Mouse (Mus musculus): ENCODE results near the gene Nup210l. TPM values are rescaled to one million over a fixed set of nuclear protein-coding genes. Genes with fewer than 3 reads are reported as not detected.

The Nup210l gene
- total RNA-seq (2021), result under 1 TPM; 0.63 to 0.66 TPM
- polyA plus RNA-seq (2012; rRNA removed), result 0.26 TPM in 2 replicates
- long read RNA-seq, partial matches to known transcripts, result 0 of 1 reads
- long read RNA-seq, other reads (novel, unspliced or antisense), result 1 of 1 reads

DNA sequence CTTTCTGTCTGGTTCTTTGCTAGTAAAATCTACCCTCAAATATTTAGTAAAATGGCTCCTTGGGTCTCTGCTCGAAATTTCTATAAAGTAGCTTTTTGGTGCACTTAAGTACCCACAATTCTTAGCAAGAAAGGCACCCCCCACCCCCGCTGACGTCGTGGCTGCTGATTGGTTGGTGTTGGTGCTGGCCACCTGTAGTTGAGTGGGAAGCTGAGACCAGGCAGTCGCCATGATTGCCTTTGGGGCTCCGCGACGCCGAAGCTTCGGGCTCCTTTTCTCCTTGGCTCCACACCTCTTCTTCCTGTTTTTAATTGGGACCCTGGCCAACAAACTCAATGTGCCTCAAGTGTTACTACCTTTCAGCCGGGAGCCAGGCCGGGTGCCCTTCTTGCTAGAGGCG, at the start of gene Nup210l:
Gene Nup210l (plus strand): TSS at position 195 of the 400 bp plus-strand sequence.
- no peak for DNase-seq

DNA sequence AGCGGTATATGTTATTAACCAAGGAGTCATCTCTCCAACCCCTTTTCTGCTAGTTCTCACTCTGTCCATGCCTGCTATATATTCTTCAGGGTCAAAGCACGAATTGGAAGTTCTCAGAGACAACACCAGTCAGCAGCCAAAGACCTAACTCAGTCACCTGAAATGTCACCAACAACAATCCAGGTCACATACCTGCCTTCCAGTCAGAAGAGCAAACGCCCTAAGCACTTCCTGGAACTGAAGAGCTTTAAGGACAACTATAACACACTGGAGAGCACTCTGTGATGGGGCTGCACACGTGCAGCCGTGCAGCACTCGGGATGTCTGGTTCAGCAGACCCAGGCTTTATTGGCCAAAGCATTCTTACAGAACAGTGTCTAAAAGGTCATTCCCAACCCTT, 42.4 kb upstream of the Nup210l start:
- DNase-seq, result no peak

DNA sequence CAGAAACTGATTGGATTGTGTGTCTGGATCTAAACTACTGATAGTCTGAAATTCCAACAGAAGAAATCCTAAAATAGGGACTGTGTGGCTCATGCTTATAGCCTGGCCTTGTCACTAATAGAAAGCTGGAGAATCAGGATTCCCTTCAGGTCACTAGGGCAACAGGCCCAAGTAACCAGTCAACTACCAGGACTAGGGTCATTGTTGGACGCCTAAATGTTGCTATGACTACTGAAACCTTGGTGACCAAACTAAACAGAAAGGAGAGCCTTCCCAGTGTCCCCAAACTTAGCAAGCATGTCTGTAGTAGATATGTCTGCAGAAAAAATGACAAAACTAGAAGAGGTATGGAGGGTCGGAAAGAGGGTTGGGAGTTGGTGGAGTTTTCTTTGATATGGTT, 41.4 kb upstream of the Nup210l start:
- DNase-seq, result no peak

DNA sequence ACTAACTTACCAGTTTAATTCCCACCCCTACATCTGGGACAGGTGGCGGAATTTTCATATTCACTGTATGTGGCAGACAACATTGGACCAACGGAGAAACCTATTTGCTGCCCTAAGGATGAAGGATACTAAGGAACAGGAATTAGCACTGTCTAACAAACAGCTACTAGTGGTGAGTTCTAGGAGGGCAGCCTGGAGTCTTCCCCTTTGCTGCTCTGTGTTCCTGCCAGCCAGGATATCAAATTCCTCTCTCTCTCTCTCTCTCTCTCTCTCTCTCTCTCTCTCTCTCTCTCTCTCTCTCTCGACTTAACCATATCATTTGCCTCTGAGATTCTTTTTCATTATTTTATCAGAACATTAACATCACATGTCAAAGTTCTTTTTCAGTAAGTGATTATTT, 39.5 kb upstream of the Nup210l start:
- no peak for DNase-seq

DNA sequence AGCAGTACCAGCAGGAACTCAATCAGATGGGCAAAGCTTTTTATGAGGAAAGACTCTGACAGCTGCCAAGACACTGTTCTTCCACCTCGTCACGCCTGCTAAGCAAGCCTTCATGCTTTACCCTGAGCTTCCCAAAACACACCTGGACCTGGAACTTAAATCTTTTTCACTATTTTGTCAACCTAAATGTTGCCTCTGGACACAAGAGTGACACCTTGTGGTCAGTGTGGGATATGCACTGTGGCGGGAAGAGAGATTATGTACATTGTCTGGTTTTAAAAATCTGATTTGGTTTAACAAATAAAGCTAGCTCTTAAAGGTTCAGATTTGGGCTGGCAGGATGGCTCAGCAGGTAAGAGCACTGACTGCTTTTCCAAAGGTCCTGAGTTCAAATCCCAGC, 38.4 kb upstream of the Nup210l start:
- DNase-seq, result no peak

DNA sequence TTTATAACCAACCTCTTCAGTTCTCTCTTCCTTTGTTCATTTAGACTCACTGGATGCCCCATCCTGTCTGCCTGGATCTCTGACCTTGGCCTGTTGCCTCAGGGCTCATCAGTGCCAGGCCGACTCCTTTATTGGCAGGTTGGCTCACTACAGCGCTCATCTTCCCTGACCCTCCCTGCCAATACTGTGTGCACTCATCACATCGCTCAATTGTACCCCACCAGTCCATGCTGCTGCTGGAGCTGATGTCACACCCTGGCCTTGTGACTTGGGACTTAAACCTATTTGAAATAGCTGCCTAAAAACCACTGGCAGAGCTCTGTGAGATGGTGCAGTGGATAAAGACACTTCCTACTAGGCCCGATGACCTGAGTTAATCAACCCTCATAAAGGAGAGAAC, 36.1 kb upstream of the Nup210l start:
- DNase-seq, result peak; percentile 71

DNA sequence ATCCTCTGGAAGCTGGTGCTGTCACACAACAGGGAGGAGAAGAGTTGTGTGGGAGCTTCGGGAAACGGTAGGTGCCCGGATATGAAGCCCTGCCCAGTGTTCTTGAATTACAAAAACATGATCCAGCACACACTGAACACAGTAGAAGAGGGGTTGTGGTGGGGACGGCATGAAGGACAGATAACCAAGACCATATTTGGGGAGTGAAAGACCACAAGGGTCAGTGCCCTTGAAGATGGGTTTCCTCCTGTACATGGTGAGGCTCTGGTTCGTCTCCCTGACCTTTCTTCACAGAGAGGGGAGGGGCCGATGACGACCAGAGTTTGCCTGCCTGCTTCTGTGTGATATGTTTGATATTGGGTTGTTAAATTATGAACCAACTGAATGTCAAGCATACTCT, 34.2 kb upstream of the Nup210l start:
- no peak for DNase-seq

DNA sequence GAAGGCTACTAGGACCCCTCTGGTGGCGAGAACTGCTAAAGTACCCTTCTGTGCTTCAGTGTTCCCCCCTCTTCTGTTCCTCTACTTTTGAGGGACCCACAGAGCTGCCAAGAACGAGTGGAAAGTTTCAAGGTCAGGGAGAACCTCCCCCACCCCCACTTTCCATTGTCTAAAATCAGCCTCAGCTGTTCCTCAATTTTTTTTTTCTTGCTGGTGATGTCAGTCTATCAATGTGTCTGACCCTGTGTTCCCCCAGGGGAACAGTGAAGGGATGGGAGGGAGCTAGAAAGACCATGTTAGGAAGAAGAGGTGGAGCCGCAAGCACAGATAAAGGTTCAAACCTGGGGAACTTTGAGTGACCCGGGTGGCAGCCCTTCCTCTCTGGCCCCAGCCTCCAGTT, 31.6 kb upstream of the Nup210l start, which contains the start of gene Tpm3:
Gene Tpm3 (plus strand): TSS at position 356 of the 400 bp plus-strand sequence.
- DNase-seq, result no peak

DNA sequence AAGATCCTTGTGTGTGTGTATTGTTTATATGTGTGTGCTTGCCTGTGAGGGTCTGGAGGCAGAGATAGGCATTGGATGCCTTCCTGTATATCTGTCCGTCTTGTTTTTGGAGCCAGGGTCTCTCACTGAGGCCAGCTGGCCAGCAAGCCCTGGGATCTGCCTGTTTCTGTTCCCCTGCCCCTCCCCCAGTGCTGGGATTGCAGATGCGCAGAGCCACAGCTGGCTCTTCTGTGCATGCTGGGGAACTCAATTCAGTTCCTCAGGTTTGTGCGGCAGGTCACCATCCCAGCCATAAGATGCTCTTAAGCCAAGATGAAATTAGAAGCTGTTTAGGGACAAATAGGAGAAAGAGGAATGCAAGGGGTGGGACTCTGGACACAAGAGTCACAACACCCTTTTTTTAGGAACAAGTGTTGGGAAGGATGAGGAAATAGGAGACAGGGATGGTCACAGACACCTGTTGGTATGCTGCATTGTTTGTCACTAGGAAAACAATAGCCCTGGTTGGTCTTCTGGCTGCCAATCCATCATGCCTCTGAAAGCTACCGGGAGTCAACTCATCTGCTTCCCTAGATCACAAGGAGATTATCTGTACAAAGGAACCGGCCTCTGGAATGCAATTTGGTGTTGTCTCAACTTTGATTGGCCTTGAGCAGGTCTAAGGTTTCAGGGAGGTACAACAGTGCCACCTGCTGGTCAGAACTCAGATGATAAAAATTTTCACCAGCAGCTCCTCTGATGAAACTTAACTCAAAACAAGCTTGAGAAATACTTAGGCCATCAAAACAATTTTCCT, 26.8 kb upstream of the Nup210l start:
- DNase-seq, result peak; percentile 84

DNA sequence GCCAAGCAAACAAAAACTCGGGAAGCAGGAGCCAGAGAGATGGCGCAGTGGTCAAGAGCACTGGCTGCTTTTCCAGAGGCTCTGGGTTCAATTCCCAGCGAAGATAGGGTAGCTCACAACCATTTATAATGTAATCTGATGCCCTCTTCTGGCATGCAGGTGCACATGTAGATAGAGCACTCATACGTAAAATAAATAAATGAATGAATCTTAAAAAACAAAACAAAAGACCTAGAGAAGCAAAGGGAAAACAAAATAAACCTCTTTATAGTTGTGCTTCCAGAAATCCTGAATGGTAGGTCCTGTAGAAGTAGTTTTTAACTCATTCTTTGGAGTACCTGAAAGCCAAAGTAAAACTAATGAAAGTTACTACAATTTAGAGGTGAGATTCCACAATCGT, 25.7 kb upstream of the Nup210l start:
- DNase-seq, result no peak

DNA sequence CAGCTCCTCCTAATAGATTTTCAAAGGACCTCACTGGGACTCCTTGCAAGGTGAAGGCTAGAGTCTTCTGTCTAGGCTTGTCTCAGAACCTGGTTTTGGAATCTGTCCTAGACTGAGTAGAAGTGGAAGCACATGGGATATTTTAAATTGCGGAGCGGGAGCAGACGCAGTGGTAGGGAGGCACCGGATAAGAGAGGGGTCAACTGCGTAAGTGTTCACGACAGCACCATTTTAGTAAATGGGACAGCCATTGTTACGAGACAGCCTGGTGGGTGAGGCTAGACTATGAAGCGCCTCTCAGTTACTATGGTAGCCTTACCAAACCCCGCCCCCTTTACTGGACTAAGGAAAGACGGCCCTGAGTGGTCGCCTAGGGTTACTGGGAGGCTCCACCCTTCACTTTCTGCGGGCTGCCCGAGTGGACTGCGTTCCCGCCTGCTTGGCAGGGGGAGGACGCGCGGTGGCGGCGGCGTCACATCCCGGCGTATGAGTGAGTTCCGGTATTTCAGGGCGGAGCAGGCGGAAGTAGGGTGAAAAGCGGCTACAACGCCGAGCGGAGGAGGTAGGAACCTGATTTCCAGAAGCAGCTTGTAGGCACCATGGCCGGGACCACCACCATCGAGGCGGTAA, 24.7 kb upstream of the Nup210l start:
- peak; percentile 97 for DNase-seq

DNA sequence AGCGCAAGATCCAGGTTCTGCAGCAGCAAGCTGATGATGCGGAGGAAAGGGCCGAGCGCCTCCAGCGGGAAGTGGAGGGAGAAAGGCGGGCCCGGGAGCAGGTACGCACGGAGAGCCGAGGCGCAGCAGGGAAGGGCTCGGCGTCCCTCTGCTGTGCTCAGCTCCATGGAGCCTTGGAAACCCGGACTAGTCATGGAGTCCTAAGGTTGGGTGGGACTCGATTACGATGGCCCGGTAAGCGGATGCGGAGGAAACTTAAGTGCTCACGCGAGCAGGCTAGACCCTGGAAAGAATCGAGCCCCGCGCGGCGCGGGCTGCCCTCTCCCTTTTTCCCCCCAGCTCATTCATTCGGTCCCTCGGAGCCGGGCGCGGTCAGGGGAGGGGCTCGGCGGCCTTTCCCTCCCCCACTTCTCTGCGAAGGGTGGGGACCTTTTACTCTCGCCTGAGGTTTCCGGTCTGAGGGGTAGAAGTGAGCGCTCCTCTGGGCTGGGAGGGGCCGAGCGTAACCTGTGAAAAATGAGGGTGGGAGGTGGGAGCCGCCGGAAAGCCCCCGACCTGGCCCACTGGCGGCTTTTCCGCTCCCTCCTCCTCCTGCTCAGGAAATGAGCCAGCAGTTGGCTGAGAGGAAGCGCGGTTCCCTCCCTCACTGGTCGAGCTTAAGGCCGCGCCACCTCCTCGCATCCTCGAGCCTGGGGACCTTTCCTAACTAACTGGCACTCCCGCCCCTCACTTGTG, 24.0 kb upstream of the Nup210l start:
- peak; percentile 84 for DNase-seq

DNA sequence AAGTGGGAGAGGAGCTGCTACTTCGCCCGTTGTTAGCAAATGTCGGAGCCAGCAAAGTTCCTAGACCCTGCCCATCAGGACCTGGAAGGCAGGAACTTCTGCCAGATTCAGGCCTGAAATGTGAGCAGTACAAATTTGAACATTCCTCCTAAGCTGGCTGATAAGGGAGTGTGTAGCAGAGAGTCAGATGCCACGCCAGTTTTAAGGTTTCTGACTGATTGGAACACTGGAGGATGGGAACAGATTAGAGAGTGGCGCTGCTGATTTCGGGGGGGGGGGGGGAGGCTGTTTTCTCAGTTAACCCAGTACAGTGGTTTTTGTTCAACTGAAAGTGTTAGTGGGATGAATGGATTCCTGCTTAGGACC, 23.5 kb upstream of the Nup210l start:
- no peak for DNase-seq

DNA sequence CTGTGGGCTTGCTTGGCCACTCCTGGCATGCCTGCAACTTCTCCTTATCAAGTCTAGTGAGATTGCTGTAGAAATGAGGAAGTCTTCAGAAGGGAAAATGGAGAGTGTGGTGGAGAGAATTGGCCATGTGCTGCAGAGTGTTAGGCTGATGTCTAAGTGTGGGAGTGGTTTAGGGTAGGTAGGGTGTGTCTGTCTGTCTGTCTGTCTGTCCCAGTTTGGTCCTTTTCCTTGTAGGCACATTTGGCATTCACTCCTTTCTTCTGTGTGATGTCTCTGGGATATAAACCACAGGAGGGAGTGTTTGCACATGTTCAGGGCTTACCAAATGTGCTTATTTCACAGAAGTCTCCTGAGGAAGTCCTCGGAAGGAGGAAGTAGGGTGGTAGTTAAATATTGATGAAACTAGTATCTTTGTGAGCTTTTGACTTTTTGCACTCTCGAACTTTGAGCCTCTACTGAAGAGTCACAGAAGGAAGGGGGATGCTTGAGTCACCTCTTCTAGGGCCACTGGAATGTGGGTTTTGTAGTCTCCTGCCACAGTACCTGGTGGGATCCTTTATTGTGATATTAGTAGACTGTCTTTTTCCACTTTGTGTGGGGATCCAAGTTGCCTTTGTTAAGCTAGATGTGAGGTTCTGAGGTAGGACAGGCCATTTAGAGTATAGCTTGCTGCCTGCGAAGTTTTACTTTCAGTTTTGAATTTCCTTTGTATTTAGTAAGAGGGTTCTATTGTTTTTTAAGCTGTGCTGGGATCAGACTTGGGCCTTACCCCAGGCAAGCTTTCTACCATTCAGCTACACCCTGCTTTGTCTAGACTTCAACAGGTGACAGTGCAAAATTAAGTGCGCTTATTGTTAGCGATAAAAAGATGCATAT, 22.3 kb upstream of the Nup210l start:
- no peak for DNase-seq

DNA sequence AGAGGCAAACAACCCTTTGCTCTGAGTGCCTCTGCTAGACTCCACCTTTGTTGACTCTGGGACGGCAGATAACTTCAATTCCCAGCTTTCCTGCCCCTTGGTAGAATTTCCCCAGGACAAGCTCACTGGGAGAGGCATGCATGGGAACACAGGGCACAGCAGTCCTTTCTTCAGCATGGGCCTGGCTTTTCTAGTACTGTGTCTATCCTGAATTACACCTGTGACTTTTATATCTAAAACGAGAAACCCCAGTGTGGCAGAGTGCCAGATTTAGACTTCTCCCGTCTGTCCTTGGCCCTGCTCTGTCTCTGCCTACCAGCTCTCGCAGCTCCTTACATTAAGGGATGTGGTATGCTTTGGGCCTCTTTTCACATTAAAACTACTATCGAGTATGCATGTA, 20.9 kb upstream of the Nup210l start:
- DNase-seq, result peak; percentile 54

DNA sequence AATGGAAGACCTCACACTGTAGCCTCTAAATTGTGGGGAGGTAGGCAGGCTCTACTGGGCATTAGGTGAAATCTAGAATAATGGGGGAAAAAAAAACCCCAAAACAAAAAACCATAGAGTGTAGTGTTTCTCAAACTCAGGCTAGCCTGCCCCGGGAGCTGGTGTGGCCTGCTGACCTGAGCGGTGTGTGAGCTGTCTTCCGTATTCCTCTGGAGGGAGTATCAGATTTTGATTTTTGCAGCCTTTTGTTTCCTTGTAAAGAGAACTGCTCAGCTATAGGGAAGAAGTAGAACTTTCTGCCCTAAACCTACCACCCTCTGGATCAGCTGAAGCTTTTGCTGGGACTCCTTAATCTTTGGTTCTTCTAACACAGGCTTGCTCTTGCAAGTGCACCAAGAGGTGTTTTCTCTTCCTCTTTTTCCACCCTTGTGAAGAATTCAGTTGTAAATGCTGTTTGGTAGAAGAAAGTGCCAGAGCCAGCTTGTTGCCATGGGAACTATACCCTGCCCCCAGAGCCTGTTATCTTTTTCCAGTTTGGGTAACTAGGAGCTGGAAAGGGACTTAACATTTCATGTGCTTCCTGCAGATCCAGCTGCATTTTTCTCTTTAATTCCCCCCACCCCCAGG, 20.1 kb upstream of the Nup210l start:
- DNase-seq, result peak; percentile 40

DNA sequence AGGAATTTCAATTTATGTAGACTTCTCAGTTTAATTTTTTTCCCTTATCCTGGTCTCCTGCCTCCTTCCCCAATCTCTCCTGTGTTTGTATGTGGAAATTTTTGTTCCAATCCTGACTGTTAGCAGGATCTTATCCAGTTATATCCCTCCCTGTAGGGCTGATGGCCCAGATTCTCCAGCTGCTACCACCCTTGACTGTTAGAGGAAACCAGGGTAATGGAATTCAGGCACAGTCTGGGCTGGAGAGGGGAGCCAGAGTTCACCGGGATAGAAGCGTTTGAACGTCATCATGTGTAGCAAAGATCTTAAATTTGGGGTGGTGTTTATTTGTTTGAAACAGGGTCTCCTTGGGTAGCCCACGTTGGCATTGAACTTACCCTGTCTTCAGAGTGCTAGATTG, 19.1 kb upstream of the Nup210l start:
- no peak for DNase-seq

DNA sequence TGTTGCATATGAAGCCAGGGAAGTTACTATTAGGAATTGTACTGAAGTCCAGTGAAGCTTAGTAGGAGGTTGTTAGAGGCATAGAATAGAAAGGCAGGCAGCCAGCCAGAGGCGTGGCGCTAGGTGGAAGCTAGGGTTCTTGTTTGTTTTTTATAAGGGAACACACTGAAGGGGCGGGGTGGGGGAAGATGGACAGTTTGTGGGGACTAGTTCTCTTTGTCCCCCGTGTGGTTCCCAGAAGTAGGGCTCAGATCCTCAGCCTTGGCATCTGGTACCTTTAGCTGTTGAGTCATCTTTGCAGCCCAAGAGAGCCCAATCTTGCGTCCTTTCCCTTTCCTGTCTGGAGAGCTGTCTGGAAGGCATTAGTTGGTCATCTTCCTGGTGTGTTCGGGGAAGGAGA, 18.7 kb upstream of the Nup210l start:
- peak; percentile 70 for DNase-seq

DNA sequence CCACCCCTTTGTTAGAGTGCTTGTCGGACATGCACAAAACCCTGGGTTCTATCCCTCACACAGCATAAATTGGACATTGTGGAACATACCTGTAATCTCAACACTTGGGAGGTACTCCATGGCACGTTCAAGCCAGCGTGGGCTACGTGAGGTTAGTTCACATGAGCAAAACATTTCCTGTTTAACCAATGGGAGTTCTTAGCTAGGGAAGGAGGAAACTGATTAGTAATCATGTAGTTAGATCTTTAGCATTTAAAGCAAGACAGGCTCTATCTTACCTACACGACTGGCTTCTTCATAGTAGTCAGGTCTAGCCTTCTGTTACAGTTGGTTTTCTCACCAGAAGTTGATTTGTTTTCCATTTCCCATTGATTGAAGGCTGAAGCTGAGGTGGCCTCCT, 17.9 kb upstream of the Nup210l start:
- DNase-seq, result no peak

DNA sequence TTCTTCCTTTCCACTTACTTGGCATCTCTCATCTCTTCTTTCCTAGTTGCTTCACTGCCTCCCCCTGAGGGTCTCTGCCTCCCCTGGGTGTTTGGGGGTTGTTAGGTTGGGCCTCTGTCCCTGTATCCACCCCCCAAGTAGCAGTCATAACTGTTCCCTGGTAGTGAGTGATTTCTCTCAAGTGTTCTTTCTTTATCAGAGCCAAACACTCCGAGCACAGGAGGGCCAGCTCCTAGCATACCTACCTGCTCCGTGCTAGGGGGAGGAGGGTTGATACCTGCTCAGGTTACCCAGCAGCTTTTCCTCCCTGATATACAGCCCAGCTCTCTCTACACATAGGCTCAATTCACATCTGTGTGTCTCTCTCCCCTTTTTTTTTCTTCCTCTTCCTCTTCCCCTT, 15.3 kb upstream of the Nup210l start:
- no peak for DNase-seq

DNA sequence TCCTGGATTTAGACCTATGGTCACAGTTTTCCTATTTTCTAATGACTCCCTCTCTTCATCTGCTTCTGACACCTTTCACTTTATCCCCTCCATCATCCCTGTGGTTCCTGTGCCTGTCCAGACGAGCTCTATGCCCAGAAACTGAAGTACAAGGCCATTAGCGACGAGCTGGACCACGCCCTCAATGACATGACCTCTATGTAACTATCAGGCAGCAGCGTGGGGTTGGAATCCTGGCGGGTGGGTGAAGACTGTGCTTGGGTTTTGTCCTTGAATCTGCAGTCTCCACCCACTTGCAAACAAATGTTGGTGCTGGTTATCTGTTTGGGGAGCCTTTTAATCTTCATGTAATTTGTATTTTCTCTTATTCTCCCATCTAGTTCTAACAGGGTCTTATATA, 13.0 kb upstream of the Nup210l start:
- DNase-seq, result peak; percentile 66

All from adrenal gland, adult 2 months (tissue).